Mouse (Mus musculus) bone marrow macrophage, adult 2 months (primary cell): ENCODE measurements at regions not wholly inside any gene's neighbourhood (a gene's known extent, or its start where the extent isn't known, plus 50 kb on each side); places are given as distances from the start of the nearest gene placed in this dataset.
A peak's percentile ranks its signal among the peaks of the same experiment; 100 is the strongest.

Experiments
- H3K27ac ChIP-seq: 2 replicates; pipeline ENCODE4 v1.5.1; 2012; ENCODE audit warnings: low read depth, low read length; ENCODE audit not compliant: insufficient read depth
- H3K4me1 ChIP-seq: 2 replicates; pipeline ENCODE4 v1.6.1; 2012; ENCODE audit warnings: low read length; ENCODE audit not compliant: control insufficient read depth, insufficient read depth
- H3K4me3 ChIP-seq: 2 replicates; pipeline ENCODE4 v1.5.1; 2012; ENCODE audit warnings: mild to moderate bottlenecking, low read length, moderate library complexity; ENCODE audit not compliant: insufficient read depth
- CTCF ChIP-seq: IDR thresholded peaks from 2 replicates; pipeline ENCODE4 v1.5.1; 2012; ENCODE audit warnings: low read depth, mild to moderate bottlenecking, low read length, moderate library complexity
- POLR2A ChIP-seq: IDR thresholded peaks from 2 replicates; pipeline ENCODE4 v1.6.1; 2012; ENCODE audit warnings: mild to moderate bottlenecking, low read depth, low read length, borderline replicate concordance

DNA sequence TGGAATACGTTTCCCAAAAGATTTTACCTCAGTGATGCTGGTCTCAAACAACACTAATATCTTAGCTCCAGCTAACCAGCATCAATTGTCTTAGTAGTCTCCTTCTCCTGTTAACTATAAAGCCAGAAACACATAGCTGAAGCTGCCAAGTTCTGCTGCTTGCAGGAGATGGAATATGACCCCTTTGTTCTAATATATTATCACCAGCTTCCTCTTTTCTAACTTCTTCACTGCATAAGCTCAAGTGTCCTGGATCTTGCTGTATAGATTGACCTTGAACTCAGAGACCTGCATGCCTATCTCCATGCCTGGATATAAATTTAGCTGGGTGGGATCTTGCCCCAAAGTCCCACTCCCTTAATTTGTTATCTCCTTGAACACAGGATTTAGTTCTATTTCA, 94.8 kb downstream of the Rbm46 start:
- H3K27ac ChIP-seq = no peak overlapping the region
- H3K4me1 ChIP-seq = no peaks in the 10 kb centered on the region
- no peak for TF ChIP-seq CTCF
- TF ChIP-seq POLR2A = no peak
- H3K4me3 ChIP-seq = no peak overlapping the region

DNA sequence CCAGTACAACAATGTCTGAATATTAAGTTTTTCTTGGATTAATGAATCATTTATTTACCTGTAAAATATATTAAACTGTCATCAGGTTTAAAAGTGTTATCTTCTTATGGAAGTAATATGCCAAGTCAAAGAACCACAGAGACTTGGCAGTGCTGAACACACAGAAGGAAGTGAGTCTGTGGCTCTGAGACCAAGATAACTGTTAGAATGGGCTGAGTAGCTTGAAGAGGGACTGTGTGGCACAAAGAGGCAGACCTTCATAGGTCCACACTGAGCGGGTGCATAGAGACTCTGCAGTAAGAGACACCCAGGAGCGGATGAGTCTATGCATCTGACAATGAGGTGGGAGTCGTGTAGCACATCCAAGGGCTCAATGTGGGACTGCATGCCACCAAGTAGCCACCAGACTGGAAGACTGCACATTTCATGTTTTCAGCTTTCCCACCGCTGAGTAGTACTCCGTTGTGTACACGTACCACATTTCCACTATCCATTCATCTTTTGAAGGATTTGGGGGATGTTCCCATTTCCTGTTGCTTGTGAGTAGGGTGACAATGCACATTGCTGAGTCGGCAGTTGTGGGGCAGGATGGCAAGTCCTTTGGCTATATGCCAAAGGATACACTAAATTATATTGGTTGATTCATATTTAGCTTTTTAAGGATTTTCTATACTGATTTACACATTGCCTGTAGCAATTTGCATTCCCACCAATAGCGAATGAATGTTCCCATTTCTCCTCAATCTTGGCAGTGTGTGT, 105.6 kb downstream of the Rbm46 start:
- Histone ChIP-seq H3K4me1 (no peaks in the 10 kb centered on the region), H3K27ac (no peak overlapping the region), H3K4me3 (no peak overlapping the region)
- TF ChIP-seq CTCF = no peak
- no peak for TF ChIP-seq POLR2A

DNA sequence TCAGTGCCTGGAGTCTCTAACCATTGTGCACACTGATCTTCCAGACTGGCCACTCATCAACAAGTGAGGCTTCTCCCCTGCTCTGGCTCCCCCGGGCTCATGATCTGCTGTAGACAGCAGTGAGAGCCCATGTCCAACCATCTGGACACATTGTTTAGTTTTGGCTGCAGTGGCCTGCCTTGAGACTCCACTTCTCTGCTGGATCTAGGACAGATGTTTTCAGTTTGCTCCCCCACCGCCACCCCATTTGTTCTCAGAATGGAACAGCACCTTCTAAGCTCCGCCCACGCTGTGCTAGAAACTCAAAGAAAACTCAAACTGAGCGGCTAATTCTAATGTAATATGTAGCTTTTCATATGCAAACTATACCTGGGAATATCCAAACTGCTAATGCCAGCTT, 108.8 kb downstream of the Rbm46 start:
- Histone ChIP-seq H3K27ac (no peak overlapping the region), H3K4me1 (no peaks in the 10 kb centered on the region), H3K4me3 (no peak overlapping the region)
- TF ChIP-seq CTCF (no peak), POLR2A (no peak)

DNA sequence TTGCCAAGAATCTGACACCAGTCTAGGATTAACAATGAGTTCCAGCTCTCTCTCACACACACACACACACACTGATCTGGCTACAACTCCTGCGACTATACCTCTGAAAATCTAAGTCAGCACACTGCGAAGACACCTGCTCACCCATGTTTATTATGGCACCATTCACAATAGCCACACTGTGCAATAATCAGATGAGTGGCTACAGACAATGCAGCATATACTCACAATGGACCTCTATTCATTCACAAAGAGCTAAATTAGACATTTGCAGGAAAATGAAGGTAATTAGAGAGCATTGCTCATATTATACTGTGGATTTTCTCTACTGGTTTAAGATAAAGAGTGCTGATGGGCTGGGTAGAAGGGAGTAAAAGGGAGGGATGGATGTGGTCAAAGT, 116.3 kb downstream of the Rbm46 start:
- no peak overlapping the region for H3K27ac ChIP-seq
- H3K4me1 ChIP-seq = peaks cover 2% of the 10 kb centered on the region; the same call in 1 of the 2 replicates
- TF ChIP-seq CTCF (no peak), POLR2A (no peak)
- no peak overlapping the region for H3K4me3 ChIP-seq

DNA sequence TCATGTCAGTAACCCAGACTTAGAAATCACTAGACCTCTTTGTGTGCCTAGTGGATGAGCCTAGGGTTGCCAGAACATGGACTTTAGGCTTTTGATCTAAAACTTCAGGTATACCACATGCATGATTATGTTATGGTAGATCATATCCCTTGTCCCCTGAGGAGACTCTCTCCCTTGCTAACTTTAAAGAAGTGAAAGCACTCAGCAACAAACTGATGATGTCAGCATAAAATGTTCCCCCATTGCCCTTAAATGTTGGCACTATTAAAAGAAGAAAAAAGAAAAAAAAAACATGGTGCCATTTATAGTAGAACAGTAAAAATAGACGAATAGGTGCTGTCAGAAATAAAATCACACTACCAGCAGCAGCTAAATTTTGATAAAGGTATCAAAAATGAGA, 117.3 kb downstream of the Rbm46 start:
- Histone ChIP-seq H3K4me1 (peaks cover 2% of the 10 kb centered on the region; the same call in 1 of the 2 replicates), H3K4me3 (no peak overlapping the region), H3K27ac (no peak overlapping the region)
- TF ChIP-seq CTCF = no peak
- TF ChIP-seq POLR2A = no peak

DNA sequence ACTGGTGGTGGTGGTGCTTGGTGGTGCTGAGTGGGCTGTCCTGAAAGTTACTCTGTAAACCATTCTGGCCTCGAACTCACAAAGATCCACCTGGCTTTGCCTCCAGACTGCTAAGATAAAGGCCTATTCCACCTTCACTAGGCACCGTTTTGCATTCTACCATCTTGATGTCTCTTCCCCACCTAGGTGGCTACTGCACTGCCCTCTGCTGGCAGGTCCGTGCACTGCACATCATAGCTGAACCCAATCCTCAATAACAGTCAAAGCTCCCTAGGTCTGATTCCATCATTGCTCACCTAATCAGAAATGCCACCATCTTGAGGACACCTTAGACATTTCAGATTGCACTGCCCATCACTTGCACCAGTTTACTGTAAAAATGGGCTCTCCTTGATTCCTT, 150.7 kb downstream of the Rbm46 start:
- TF ChIP-seq POLR2A = no peak
- peak; percentile 85 for TF ChIP-seq CTCF
- Histone ChIP-seq H3K27ac (no peak overlapping the region), H3K4me1 (no peaks in the 10 kb centered on the region), H3K4me3 (no peak overlapping the region)

DNA sequence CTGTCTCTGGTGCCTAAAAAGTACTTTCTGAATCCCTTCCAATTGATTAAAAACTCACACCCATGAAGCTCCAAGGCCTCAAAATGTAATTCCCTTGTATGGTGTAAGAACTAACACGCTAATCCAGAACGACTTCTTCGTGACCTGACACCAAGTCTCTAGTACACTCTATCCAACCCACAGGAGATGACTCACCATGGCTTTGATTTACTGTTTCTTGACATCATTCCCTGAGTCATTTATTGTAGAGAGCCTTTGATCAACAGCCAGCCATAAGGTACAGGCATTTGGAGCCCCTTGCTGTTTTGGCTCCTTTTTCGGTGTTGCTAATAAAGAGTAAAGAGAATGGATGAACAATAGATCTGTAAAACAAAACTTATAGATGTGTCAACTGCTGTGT, 159.7 kb upstream of the Npy2r start:
- H3K27ac ChIP-seq = no peak overlapping the region
- no peak overlapping the region for H3K4me3 ChIP-seq
- no peaks in the 10 kb centered on the region for H3K4me1 ChIP-seq
- TF ChIP-seq CTCF (no peak), POLR2A (no peak)

DNA sequence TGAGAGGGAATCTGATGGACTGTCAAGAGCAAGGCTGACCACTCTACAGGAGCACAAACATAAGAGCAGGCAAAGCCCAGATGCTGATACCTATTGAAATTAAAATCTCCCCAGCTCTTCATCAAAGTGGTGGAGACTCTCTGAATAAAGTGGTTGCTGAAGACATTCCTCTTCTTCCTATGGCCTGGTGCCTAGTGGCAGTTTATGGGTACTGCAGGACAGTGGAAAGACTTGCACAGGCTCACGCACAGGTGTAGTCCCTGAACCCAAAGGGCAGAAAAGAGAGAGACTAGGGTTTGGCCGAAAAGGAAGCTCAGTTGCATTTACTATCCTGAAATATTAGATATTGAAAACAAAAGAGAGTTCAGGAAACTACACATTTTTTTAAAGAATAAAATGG, 144.2 kb upstream of the Npy2r start:
- Histone ChIP-seq H3K4me1 (no peaks in the 10 kb centered on the region), H3K27ac (no peak overlapping the region), H3K4me3 (no peak overlapping the region)
- no peak for TF ChIP-seq POLR2A
- TF ChIP-seq CTCF = no peak

DNA sequence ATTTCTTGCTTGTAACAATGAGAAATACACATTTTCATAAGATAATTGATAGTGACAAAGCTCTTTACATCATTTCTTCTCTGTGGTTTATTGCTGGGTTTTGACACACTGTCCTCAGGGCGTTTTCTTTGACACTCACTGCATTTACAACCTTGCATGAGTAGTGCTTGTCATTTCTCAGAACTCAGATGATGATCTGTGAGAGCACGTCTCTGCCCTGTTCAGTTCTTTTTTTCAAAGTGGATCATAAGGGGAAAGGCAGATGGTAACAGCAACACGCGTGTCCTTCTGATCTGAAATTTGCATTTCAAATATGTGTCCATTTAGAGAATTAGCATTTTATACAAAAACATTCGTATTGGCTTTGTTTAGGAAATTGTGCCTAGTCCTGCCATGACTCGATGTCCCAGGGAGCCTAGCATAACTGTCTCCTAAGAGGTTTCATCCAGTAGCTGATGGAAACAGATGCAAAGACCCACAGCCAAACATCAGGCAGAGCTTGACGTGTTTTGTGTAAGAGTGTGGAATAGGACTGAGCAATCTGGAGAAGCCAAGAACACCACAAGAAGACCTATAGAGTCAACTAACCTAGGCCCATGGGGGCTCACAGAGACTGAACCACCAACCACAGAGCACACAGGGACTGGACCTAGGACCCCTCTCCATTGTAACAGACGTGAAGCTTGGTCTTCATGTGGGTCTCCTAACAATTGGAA, 108.4 kb upstream of the Npy2r start:
- no peak overlapping the region for H3K27ac ChIP-seq
- no peaks in the 10 kb centered on the region for H3K4me1 ChIP-seq
- no peak overlapping the region for H3K4me3 ChIP-seq
- no peak for TF ChIP-seq POLR2A
- no peak for TF ChIP-seq CTCF

DNA sequence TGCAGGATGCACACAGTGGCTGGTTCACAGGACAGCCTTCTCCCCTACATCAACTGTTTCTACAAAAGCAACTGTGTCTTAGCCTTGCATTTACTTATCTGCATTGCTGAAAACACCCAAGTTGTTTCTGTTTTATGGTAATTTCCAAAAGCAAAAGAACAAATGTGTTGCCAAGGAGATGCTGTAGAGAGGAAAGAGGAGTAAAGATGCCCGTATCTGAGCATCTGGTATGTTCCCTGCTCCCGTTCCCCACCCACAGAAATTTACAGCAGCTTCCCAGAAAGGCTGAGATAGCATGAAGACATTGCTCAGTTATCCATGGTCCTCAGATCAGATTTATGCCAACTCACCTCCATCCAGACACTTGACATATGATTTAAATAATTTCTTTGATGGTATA, 104.5 kb upstream of the Npy2r start:
- H3K4me1 ChIP-seq = no peaks in the 10 kb centered on the region
- H3K4me3 ChIP-seq = no peak overlapping the region
- H3K27ac ChIP-seq = no peak overlapping the region
- TF ChIP-seq CTCF (no peak), POLR2A (no peak)
